Mouse (Mus musculus) MN1 (cell line): Measurements from ENCODE around the gene Art4.
"Not testable (repeated sequence)": the region's sequence is repeated elsewhere in the genome, so short reads cannot be mapped to it uniquely, and the experiment has no call there.

Experiments
- DNase-seq: peaks from one replicate; pipeline ENCODE4 v3.0.0-alpha.2; 2016; ENCODE audit warnings: low spot score

The Art4 gene

DNA sequence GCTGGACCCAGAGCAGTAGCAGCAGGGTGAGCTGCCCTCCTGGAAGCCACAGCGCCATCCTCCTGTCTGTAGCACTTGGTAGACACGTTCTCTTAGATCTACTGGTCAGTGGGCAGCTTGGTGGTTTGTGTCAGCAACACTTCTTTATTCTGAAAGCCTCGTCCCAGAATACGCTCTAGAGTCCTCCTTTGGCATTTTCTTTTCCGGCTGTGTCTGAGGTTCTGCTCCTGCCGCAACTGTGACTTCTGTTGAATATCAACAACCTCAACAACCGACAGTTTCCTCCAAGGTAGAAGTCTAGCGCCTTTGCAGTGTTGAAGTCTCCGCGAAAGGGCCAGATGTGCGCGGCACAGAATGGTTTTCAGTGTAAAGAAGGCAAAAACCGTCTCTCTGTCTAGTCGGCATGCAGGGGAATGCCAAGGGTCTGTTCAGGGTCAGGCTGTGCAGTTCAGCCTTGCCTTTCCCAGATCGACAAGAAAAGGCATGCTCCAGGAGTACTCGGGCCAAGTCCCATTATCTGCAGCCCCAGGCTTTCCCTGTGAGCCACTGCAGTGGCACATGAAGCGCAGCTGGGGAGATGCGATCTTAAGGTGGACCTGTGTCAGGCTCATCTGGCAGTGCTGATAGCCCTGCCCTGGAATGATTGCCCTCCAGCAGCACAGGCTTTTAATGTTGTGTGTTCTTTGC, at the start of gene Art4:
Gene Art4 (minus strand): TSS at position 548 of the 687 bp plus-strand sequence.
- DNase-seq, result no peak

DNA sequence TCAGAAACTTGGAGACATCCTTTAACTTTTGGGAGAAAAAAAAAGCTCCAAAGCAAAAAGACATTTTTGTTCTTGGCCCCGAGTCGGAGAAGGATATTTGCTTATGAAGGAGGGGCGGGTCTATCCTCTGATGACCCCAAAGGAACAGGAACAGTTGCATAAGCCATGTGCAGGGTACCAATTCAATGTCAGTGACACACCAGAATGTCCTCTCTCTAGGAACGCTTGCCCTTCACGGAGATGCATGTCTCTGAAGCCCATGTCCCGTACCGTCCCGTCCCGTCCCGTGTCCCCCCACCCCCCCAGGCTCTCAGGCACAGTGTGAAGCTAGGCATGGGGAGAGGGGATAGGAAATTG, 49.4 kb upstream of the Art4 start:
- no peak for DNase-seq

DNA sequence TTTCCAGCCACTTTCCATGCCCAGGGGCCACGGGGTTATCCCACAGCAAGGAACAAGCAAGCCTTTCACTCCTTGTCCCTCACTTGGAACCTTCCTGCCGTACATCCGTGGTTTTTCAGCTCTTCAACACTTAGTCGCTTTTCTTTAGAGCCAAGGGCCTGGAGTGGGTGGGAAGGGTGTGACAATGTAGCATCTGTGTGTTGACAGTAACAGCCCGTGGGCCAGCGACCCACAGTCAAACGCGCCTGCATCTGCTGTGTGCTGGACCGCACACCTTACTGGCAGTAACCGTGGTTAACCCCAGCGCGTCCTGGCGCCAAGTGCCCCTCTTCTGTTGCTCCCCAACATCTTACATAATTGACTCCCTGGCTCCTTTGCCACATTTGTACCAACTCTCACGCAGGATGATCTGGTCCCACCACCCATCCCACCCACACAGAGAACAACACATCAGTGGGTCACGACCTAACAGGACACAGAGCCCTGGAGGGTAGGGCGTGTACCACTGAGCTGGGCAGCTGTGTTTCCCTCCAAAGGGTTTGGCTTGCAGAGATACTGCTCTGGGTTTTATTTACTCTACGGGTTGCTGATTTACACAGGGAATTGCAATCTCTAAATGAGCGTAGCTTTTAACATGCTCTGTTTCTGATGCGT, 48.9 kb upstream of the Art4 start:
- DNase-seq, result no peak

DNA sequence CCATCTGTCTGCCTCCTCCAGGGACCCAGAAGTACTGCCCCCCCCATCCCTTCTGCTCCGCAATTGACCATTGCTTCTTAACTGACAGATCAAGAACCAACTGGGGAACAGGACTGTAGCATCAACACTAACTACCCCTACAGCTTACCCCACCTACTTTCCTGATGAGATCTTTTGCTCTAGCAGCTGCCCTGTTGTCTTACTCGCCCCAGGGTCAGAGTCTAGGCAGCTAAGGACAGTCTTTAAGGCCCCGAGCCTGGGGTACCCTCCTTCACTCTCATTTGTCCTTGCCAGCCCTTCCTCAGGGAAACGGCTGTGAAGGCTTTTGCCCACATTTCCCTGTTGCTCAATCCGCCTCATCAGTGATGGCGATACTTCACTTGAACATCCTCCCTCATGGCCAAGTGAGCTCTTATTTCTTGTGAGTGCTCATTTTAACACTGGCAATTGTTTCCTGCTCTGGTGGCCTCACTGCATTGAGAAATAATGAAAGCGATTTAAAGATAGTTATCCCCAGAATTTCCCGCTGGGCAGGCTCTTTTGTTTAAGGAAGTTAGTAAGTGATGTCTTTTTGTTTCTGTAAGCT, 46.4 kb upstream of the Art4 start:
- no peak for DNase-seq

DNA sequence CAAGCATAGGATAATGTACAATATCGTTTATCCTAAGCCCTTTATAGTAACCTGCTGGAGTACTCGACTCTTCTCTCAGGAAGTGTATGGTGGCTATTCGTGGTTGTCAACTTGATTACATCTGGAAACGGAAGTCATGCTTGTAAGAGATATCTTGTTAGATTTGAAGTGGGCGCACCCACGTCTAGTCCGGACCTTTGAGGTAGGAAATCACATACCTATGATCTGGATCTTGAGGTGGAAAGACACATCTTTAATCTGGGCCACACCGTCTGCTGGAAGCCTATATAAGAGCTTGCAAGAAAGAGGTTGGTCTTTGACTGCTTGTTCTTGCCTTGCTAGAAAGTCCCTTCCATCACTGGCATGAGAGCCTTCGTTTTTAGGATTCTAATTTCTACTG, 45.0 kb upstream of the Art4 start:
- DNase-seq, result no peak

DNA sequence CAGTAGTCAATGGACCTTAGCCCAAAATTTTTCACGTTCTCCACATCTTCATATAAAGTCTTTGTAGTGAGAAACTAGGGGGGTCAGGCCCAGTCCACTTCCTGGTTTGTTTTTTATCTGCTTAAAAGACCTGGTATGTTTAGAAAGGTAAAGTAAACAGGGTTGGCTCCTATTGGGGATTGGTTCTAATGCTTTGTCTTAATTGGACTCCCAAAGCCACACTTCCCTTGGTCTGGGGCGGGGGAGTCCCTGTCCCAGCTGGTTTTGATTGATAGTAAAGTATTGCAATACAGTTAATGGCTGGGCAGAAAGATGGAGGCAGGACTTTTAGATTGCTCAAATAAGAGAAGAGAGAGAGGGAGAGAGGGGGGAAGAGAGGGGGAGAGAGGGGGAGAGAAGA, 43.5 kb upstream of the Art4 start:
- DNase-seq, result no peak

DNA sequence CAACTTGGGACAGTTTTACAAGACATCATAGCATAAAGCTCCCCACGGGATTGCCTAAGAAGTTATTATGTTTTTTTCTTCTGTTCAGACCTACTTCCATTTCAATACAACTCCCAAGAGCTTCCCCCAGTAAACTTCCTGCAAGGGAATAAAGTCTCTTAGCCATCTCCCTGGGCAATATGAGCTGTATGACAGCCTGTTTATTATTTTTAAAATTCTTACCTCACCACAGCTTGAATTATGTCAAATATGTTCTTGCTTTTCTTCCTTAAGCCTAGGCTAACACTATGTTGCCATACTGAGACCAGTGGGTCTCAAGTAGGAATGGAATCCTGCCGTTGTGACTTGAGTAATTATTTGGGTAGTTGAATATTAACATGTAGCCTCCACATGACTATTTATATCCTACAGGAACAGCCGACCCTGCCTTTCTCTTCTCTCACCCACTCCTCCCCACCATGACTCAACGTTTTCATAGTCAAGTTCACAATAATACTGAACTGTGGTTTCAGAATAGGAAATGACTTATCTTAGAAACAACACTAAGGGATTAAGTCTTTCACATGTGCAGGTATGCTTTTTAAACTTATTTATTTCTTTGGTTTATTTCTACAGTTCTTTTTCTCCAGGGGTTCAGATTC, 43.0 kb upstream of the Art4 start:
- DNase-seq, result no peak

DNA sequence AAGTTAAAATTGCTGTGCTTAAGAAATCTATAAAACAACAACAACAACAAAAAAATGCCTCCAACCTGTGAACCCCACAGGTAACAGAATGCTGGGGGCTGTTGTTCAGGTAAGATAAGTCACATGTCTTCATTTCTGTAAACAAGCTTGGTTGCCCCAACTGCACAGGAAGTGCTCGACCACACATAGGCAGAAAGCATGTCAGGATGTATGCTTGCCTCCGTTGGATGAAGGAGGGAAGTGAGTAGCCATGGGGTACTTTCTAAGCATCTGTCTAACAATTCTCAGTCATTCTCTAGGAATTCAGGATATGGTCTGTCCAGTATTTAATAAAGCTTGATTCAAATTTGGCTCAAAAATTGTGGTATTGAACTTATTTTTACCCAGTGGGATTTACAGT, 41.4 kb upstream of the Art4 start:
- DNase-seq, result no peak

DNA sequence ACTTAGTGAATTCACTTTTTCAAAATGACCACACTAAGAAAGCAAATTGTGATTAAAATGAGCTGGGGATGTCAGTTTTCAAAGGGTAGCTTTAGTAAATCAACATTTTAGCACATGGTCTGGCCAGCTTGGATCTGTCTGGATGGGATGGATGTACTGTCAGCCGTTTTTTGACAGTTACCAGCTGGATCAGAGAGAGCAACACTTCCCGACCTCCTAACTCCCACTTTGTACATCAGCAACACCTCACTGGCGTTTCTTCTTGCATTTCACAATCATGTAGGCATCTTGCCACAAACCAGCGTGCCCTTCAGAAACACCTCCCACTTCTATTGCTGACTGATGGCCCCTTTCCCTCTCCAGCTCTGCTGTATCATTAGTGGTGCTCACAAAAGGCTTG, 40.7 kb upstream of the Art4 start:
- DNase-seq, result no peak

DNA sequence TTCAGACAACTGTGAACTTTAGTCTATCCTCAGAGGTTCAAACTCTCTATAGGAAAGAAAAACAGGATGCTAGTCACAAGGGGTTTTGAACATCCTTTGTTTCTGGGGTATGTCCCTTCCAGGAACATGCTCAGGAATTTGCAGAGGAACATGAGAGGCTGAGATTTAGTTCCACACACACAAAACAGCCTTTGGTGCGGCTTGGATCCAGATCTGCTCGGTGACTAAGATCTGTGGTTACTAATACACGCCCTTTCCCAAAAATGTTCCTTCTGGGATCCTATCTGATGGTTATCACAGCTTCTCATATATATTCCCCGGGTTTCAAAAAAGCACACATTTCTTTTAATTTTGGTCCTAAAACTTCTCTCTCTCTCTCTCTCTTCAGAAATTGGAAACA, 40.3 kb upstream of the Art4 start:
- no peak for DNase-seq

DNA sequence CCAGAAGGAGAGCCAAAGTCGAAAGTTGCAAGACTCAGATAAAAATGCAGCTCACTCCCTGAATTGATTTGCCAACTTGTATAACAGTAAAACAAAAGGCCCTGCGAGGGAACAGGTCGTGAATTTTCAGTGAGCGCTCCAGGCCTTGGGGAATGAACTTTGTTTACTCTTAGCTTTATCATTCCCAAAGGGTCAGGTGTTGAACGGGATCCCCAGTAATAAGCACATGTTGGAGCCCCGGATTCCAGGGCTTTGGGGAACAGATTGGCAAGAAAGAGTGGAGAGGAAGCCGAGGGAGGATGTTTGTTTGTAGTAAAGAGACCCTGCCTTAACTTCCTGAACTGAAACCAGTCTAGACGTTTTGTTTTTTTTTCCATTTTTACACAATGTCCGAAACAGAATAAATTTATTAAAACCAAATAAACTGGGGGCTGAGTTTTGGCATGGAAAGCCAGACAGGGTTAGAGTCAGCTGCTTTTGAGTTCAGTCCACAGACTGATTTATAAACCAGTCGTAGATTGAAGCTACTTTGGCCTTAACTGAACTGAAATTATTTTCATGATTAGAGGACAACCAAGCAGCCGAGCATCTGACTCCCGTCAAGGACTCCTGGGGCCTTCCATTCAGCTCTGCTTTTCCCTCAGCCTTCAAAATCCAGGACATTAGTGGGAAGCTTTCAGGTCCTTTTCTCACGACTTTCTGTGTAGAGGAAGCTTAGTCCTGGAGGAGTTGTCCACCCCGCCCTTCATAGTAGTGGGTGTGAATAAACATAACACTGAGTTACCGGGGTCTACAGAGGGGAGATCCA, 37.2 kb upstream of the Art4 start:
- no peak for DNase-seq

DNA sequence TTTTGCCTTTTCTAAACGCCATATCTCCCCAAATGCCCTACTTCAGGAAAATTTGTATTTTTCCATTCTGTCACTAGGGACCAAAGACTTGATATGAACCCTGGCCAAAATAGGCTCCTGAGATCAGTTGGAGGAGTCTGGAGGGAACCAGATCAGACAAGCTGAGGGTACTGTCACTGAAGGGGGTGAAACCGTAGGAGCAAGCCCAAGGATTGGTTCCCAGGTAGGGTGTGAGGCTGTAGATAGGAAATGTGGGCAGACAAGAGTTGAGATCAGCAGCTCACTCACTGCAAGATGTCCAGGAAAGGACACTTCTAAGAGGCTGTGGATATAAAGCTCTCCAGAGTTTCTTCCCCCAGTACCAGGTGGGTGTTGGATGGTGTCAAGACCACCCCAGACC, 34.5 kb upstream of the Art4 start:
- no peak for DNase-seq

DNA sequence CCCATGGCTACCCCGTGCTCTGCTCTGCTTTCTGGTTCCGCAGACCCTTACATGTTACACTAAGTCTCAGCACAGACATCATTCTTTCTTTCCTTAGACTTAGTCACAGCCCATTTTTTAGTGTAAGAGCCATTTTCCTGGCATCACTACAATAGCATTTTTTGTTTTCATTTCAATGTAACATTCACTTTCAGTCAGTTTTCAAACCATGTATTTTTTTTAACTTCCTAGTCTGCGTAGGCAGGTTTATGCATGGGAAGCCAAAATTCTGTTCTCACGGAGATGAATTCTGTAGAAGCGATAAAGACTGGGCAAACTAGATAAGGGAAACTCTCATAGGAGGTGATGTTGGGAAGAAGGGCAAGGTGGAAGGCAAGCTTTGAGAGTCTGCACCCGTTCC, 32.0 kb upstream of the Art4 start:
- no peak for DNase-seq

DNA sequence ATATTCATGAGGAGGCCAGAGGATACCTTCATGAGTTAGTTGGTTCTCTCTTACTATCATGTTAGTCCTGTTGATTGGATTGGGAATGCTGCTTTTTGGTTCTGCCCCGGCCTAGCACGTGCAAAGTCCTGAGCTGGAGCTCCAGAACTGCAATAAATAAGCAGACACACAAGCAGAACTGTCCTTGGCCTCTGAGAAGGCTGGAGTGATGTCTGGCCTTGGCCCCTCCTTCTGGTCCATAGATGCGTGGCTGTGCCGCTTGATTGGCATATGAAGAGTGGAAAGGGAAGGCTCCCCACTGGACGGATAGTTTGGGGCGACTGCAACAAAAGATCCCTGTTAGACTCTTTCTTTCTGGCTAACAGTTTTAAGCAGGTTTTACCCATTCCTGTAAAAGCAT, 31.5 kb upstream of the Art4 start:
- no peak for DNase-seq

DNA sequence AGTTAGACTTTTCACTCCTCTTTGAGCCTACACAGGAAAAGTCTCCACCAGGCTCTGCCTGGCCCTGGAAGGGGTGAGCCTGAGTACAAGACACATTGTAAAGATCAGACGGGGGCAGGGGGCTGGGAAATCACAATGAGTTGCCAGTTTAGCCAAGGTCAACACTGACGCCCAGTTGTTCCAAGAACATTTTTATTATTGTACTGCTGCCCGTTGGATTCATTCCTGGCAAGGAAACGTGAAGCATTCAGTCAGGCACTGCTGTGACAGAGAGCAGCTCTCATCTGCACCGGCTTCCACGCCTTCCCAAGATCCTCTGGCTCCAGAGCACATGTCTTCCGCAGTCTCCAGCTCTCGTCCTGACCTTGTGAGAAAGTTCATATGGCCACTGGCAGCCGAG, 30.3 kb upstream of the Art4 start:
- DNase-seq, result no peak

DNA sequence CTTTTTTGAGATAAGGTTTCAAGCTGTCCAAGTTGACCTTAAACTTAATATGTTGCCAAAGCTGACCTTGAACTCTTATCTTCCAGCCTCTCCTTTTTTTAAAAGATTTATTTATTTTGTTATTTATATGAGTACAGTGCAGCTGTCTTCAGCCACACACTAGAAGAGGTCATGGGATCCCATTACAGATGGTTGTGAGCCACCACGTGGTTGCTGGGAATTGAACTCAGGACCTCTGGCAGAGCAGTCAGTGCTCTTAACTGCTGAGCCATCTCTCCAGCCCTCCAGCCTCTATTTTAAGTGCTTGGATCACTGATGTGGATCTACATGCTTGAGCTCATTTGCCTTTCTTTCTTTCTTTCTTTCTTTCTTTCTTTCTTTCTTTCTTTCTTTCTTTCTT, 27.2 kb upstream of the Art4 start:
- DNase-seq, result not testable (repeated sequence)

DNA sequence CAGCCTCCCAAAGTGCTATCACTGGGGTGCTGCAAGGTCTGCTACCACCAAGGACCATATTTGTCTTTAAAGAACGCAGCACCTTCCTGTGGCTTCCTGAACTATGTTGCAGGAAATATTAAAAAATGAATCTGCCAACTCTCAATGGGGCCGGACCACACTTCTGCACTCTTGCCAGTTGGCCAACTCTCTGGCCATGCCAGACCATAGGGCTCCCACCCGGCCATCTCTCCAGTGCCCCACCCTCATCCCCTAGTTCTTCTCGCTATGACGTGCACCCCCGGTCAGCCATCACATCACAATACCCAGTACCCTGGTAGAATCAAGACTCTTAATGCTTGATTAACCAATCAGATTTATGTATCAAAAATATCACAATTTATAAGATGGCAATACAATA, 26.4 kb upstream of the Art4 start:
- no peak for DNase-seq

DNA sequence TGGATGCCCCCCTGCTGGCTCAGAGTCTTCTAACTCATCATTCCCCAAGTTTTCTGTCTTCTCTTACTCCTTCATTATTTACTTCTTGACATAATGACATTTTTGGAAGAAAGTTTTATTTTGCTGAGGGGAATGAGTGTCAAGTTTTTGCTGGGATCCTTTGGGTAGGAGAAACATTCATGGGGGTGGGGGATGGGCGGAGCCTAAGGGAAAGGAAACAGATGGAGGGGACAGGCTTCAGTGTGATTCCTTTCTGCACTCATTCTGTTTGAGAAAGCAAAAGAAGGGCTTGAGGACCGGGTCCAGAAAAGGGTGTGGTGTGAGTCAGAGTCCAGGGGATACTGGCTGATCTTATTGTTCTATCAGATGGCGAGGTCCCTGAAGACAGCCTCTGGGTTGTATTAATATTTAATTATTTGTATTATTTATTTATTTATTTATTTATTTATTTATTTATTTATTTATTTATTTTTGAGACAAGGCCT, 25.9 kb upstream of the Art4 start:
- DNase-seq, result no peak

DNA sequence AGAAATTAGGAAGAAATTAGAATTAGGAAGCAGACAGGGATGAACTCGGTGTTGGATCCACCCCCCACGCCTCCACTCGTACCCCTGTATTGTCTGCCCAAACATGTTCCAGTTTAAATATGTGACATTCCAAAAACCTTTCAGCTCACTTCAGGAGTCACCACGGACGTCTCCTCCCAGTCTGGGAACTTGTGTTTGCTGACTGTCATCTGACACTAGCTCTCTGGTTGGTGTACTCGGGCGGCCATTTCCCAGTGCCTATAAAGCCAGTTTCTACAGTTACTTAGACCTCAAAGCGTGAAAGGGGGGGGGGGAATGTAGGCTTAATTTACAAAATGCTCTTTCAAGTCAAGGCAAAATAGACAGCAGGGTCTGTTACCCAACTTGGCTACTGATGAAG, 24.1 kb upstream of the Art4 start:
- DNase-seq, result no peak

DNA sequence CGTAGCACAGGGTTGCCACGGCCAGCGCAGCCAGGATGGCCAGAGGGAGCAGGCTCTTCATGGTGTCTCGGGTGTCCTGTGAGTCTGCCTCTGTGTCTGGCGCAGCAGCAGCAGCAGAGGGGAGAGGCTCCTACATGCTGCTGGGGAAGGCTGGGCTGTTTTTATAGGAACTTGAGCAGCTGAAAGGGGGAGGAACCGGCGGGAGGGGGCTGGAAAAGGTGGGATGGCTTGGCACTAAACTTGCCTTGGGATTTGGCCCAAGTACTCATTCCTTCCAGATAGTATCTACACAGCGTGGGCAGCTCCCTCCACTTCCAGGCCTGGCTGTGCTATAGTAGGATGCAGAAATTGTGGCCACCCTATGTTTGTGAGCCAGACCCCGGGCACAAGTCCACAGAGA, 18.1 kb upstream of the Art4 start, which contains the start of gene Mgp:
Gene Mgp (minus strand): TSS at position 154 of the 400 bp plus-strand sequence.
- DNase-seq, result no peak

DNA sequence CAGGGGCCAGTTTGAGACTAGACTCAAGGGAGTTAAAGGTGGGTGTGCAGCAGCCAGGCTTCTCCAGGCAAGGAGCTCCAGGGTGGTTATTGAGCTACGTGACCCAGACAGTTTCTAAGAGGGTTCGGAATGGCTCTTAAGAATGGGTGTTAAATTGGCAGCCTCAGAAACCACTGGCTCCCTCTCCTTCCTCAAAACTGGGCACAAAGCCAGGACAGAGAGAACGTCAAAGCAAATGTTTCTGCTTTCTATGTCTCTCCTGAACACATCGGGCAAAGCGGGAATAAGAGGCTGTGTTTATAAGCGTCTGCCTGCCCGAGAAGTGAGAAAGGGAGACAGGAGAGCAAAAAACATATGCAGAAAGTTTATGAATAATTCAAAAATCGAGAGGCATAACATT, 17.1 kb upstream of the Art4 start:
- DNase-seq, result no peak

DNA sequence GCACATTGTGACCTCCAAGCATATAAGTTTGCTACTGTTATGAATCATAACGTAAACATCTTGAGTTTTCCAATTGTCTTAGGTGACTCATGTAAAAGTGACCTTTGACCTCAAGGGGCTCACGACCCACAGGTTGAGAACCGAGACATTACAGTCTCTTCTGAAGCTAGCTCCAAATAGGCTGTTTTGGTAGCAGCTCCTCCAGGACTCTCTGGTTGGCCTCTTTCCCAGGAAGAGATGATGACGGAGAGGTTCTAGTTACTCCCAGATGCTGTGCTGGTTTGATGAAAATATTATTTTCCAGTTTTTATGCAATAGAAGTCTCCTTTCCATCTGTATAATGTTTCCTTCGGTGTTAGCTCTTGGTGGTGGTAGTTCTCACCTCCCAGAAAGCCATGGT, 11.4 kb upstream of the Art4 start:
- no peak for DNase-seq
